Mouse (Mus musculus) thymus, adult 2 months (tissue): ENCODE data around the gene Cdx2. TPM values are rescaled to one million over a fixed set of nuclear protein-coding genes. Genes with fewer than 3 reads are reported as not detected.
A peak's percentile ranks its signal among the peaks of the same experiment; 100 is the strongest.

ENCODE experiments used
- DNase-seq: peaks from one replicate; pipeline ENCODE4 v3.0.0; 2021
- H3K27ac ChIP-seq: fragments of 200-500 bp; 2 replicates; pipeline ENCODE4 v1.5.1; 2012; ENCODE audit warnings: low read length, control low read depth; ENCODE audit not compliant: control insufficient read depth, insufficient read depth
- H3K27me3 ChIP-seq: fragments of 200-500 bp; 2 replicates; pipeline ENCODE4 v1.6.1; 2012; ENCODE audit warnings: mild to moderate bottlenecking, low read length, moderate library complexity, mixed read lengths; ENCODE audit not compliant: control insufficient read depth, insufficient read depth
- H3K36me3 ChIP-seq: fragments of 200-500 bp; 2 replicates; pipeline ENCODE4 v1.6.1; 2012; ENCODE audit warnings: mild to moderate bottlenecking, low read length, moderate library complexity; ENCODE audit not compliant: control insufficient read depth, insufficient read depth
- H3K4me1 ChIP-seq: fragments of 200-500 bp; replicated peaks from 2 replicates; pipeline ENCODE4 v1.6.1; 2012; ENCODE audit warnings: low read length; ENCODE audit not compliant: control insufficient read depth, insufficient read depth
- H3K4me3 ChIP-seq: fragments of 200-500 bp; 2 replicates; pipeline ENCODE4 v1.5.1; 2012; ENCODE audit warnings: mild to moderate bottlenecking, low read length, control low read depth, moderate library complexity; ENCODE audit not compliant: control insufficient read depth, insufficient read depth
- CTCF ChIP-seq: fragments of 200-500 bp; IDR thresholded peaks from 2 replicates; pipeline ENCODE4 v1.5.1; 2012; ENCODE audit warnings: mild to moderate bottlenecking, control low read depth, low read length, moderate library complexity, borderline replicate concordance; ENCODE audit not compliant: control insufficient read depth, poor library complexity, insufficient read depth; ENCODE audit errors: extremely low read depth
- POLR2A ChIP-seq: fragments of 200-500 bp; IDR thresholded peaks from 2 replicates; pipeline ENCODE4 v1.6.1; 2012; ENCODE audit warnings: mild to moderate bottlenecking, low read length, control low read depth, moderate library complexity; ENCODE audit not compliant: control insufficient read depth, poor library complexity, insufficient read depth; ENCODE audit errors: extremely low read depth
- WGBS: fragments of 180-500 bp; shearing (Covaris S2); methylation state at CpG from one replicate; pipeline ENCODE4 v1.1.7; 2018; 5-methylcytosine and 5-hydroxymethylcytosine counted together
- polyA plus RNA-seq: library from polyadenylated mRNA; depleted of rRNA; stranded (reverse); fragments of >200 nt; gene quantifications from 2 replicates; pipeline ENCODE4 v1.2.3, GENCODE M21; 2012; rRNA removed

The Cdx2 gene
- 0.32 TPM in 2 replicates for polyA plus RNA-seq

DNA sequence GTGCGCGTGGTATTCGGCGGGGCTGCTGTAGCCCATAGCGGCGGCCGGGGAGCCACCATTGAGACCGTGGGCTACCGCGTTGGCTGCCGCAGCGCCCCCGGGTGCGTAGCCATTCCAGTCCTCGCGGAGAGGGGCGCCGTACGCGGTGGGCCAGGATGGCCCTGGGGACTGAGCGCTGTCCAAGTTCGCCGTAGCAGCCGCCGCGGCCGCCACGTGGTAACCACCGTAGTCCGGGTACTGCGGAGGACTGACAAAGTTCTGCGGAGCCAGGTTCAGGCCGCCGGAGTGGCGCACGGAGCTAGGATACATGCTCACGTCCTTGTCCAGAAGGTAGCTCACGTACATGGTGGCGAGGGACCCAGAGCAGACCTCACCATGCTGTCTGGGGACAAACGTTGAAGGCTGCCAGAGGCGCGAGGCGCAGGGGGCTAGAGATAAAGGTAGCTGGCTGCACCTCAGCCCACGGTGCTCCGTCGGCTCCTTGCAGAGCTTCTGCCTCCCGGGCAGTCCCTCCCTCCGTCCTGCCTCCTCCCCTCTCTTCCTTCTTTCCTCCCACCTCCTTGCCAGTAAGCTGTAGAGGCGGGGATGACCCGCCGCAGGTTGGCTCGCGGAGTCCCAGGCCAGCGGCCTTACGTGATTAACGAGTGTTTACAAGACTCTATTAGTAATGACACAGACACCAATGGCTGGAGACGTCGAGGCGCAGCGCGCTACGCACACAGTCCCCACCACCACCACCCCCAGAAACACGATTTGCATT lies at the start of gene Cdx2:
Gene Cdx2 (minus strand): TSS at position 633 of the 760 bp plus-strand sequence.
- DNase-seq, result no peak
- Histone ChIP-seq H3K4me3 (no peak within 1 kb of the TSS), H3K4me1 (no peaks in the 10 kb centered on the region), H3K27ac (no peak within 1 kb of the TSS), H3K36me3 (no peaks in the 10 kb centered on the region), H3K27me3 (peaks cover 34% of the 10 kb centered on the region)
- TF ChIP-seq POLR2A (0 out of 2 replicates have a peak, but pooled peaks have one; percentile 23), CTCF (no peak)
- WGBS, result 4% methylated on average over 59 of the region's 63 CpGs

DNA sequence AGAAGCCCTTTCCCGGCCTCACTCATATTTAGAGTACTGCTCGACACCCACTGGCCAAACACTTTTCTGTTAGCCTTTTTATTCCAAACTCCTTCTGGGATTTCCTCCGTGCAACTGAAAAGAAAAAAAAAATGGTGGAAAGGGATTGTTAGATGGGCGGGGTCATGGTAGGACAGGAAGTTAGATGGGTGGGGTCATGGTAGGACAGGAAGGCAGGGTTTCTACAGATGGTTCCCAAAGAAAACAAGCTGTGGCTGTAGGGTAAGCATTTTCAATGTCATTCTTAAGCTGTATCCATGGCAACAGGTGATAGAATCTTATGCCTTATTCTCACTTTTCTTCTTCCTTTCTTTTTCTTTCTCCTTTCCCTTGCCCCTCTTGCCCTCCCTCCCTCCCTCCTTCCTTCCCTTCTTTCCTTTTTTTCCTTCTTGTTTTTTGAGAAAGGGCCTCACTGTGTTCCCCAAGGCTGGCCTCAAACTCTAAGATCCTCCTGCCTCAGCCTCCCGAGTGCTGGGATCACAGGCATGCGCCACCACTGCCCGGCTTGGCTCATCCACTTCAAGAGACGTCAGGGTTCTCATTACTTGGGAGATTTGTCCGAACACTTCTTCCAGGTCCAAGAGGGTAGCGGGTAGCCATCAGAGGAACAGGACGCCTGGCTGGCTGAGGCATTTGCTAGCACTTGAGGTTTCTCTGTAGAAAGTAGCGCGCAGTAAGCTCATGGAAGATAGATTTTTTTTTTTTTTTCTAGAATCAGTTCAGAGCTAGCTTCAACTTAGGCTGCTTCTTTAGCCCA lies 49.4 kb upstream of the Cdx2 start:
- H3K27ac ChIP-seq, result no peak overlapping the region
- no peak for DNase-seq
- TF ChIP-seq POLR2A, result no peak
- no peak for TF ChIP-seq CTCF
- 94% methylated on average over 13 of the region's 13 CpGs for WGBS
- H3K4me1 ChIP-seq, result peaks cover 39% of the 10 kb centered on the region
- no peaks in the 10 kb centered on the region for H3K27me3 ChIP-seq
- no peak overlapping the region for H3K4me3 ChIP-seq
- H3K36me3 ChIP-seq, result no peaks in the 10 kb centered on the region

DNA sequence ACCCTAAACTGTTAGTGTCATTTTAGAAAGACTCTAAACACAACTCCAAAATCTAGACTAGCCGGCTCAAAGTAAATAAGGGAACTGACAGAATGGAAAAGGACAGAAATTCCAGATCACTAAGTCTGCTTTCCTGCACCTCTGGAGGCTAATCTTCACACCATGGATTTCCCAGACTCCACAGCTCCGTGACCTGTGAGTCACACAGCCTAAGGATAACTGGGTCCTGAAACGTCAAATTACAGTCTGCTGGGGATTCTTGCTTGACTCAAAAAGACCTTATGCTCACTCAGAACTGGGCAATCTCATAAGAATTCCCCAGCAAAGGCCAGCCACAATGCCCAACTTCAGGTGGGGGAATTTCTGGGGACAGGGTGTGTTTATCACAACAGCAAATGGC lies 48.7 kb upstream of the Cdx2 start:
- TF ChIP-seq POLR2A (no peak), CTCF (no peak)
- 97% methylated on average over 3 of the region's 3 CpGs for WGBS
- no peak for DNase-seq

DNA sequence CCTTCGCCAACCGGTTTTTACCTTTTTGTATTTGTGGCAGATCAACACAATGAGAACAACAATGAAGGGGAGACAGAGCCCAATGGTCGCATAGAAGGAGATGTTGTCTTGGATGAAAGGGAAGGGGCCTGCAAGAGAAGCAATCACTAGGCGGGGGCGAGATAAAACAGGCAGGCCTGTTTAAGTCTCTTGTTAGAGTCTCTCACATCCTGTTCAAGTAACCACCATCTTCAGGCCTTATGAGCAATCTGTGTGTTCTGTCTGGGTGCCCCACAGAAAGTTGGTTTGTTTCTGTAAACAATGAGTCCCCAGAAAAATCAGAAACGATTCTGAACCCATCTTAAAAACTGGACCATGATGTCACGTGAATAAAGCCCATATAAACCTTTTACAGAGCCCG lies 47.9 kb upstream of the Cdx2 start:
- WGBS, result 65% methylated on average over 8 of the region's 8 CpGs
- no peak for DNase-seq
- no peak overlapping the region for H3K4me3 ChIP-seq
- H3K4me1 ChIP-seq, result peaks cover 37% of the 10 kb centered on the region
- H3K27me3 ChIP-seq, result no peaks in the 10 kb centered on the region
- TF ChIP-seq POLR2A (no peak), CTCF (no peak)
- no peaks in the 10 kb centered on the region for H3K36me3 ChIP-seq
- H3K27ac ChIP-seq, result peak overlapping the region; percentile 40

More for the DNA sequence above, 48.7 kb upstream of the Cdx2 start:
- H3K36me3 ChIP-seq, result no peaks in the 10 kb centered on the region
- no peak overlapping the region for H3K4me3 ChIP-seq
- H3K4me1 ChIP-seq, result peaks cover 39% of the 10 kb centered on the region
- no peaks in the 10 kb centered on the region for H3K27me3 ChIP-seq
- no peak overlapping the region for H3K27ac ChIP-seq

DNA sequence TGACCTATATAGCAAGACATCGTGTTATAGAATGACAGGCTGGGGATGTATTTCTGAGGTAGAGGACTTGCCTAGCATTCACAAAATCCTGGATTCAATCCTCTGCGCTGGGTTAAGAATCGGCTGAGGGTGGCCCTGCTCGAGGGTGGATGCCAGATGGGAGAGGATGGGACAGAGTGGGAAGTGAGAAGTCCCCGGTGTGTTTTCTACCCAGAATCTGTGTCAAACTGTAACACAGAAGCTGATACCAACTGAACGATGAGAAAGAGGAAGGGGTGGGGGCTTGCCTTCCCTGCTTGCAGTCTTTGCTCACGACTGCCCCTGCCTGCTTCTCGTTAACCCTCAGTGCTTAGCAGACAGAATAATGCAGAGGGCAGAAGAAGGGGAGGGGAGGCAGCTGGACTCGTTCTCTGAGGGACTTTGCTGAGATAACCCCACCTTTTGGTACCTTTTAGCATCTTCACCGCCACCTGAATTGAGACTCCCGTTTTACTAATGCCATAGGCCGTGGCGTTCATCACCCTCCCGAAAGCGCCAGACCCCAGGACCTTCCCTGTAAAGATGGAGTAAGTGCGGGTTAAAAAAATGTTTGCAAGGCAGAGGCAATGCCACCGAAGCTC lies 47.2 kb upstream of the Cdx2 start:
- Histone ChIP-seq H3K4me1 (peaks cover 30% of the 10 kb centered on the region), H3K4me3 (no peak overlapping the region), H3K27me3 (no peaks in the 10 kb centered on the region), H3K27ac (0 out of 2 replicates have a peak overlapping the region, but pooled peaks have one; percentile 22), H3K36me3 (no peaks in the 10 kb centered on the region)
- DNase-seq, result no peak
- WGBS, result 73% methylated on average over 17 of the region's 17 CpGs
- no peak for TF ChIP-seq CTCF
- TF ChIP-seq POLR2A, result no peak

DNA sequence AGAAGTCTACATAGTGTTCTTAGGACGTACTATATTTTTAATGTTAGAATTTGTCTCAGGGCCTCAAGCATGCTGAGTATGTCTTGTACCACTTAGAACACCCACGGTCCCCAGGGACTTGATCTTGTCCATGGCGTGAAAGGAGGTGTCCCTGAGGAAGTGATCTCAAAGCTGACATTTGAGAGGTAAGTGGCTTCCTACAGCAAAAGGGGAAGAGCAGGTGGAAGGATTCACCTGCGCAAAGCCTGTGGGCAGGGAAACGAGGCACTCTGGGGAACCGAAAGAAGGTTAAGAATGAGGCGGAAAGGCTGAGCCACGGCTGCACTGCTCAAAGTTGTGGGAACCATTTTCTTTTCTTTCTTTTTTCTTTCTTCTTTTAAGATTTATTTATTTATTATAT lies 44.9 kb upstream of the Cdx2 start:
- H3K36me3 ChIP-seq, result no peaks in the 10 kb centered on the region
- no peaks in the 10 kb centered on the region for H3K27me3 ChIP-seq
- peaks cover 20% of the 10 kb centered on the region for H3K4me1 ChIP-seq
- no peak for DNase-seq
- TF ChIP-seq CTCF (no peak), POLR2A (no peak)
- no peak overlapping the region for H3K4me3 ChIP-seq
- no peak overlapping the region for H3K27ac ChIP-seq
- WGBS, result 88% methylated on average over 8 of the region's 8 CpGs
